Mouse (Mus musculus) heart, adult 2 months (tissue): ENCODE data around the gene Cd3d. TPM values are rescaled to one million over a fixed set of nuclear protein-coding genes. Genes with fewer than 3 reads are reported as not detected.

Experiments used
- DNase-seq, 2 experiments: peaks; one replicate each; pipeline ENCODE4 v3.0.0; 2021
- H3K27ac ChIP-seq: fragments of 200-600 bp; 2 replicates; pipeline ENCODE4 v1.8.1; 2022
- H3K27me3 ChIP-seq: fragments of 200-500 bp; 2 replicates; pipeline ENCODE4 v1.6.1; 2012; ENCODE audit warnings: mild to moderate bottlenecking, low read length, inconsistent platforms, mixed read lengths; ENCODE audit not compliant: control insufficient read depth, insufficient read depth
- H3K36me3 ChIP-seq: fragments of 200-500 bp; 2 replicates; pipeline ENCODE4 v1.6.1; 2012; ENCODE audit warnings: low read length, inconsistent platforms; ENCODE audit not compliant: control insufficient read depth, insufficient read depth
- H3K4me1 ChIP-seq: fragments of 200-500 bp; 2 replicates; pipeline ENCODE4 v1.6.1; 2011; ENCODE audit warnings: low read length; ENCODE audit not compliant: control insufficient read depth, insufficient read depth
- H3K4me3 ChIP-seq: fragments of 200-600 bp; 2 replicates; pipeline ENCODE4 v1.8.1; 2022
- H3K79me2 ChIP-seq: fragments of 200-500 bp; replicated peaks from 2 replicates; pipeline ENCODE4 v1.6.1; 2012; ENCODE audit warnings: mild to moderate bottlenecking, inconsistent platforms, low read length, moderate library complexity, mixed read lengths; ENCODE audit not compliant: control insufficient read depth, insufficient read depth
- H3K9ac ChIP-seq: fragments of 200-500 bp; 2 replicates; pipeline ENCODE4 v1.6.1; 2012; ENCODE audit warnings: low read depth, mild to moderate bottlenecking, control low read depth, inconsistent platforms, low read length, mixed read lengths
- CTCF ChIP-seq: fragments of 200-600 bp; IDR thresholded peaks from 2 replicates; pipeline ENCODE4 v1.8.1; 2022; ENCODE audit warnings: antibody characterized with exemption, mild to moderate bottlenecking, moderate library complexity
- EP300 ChIP-seq: fragments of 200-500 bp; IDR thresholded peaks from 2 replicates; pipeline ENCODE4 v1.6.1; 2011; ENCODE audit warnings: low read depth, low read length, control low read depth; ENCODE audit not compliant: insufficient read depth
- POLR2A ChIP-seq: fragments of 200-500 bp; IDR thresholded peaks from 2 replicates; pipeline ENCODE4 v1.6.1; 2011; ENCODE audit warnings: mild to moderate bottlenecking, low read depth, low read length, control low read depth; ENCODE audit not compliant: insufficient read depth
- WGBS: fragments of 180-500 bp; shearing (Covaris S2); methylation state at CpG from one replicate; pipeline ENCODE4 v1.1.7; 2018; 5-methylcytosine and 5-hydroxymethylcytosine counted together
- intact Hi-C: fragments of 180-260 bp; cut with DNase I; formaldehyde crosslinking; loops from one replicate; pipeline ENCODE4 v1.15.1; 2025
- polyA plus RNA-seq: library from polyadenylated mRNA; depleted of rRNA; stranded (reverse); fragments of >200 nt; gene quantifications from 2 replicates; pipeline ENCODE4 v1.2.3, GENCODE M21; 2012; rRNA removed
- total RNA-seq, 2 experiments: library from RNA; stranded (reverse); gene quantifications; 2 replicates each; pipeline ENCODE4 v1.2.3; 2021

Gene Cd3d
- total and polyA plus RNA-seq, 3 experiments, result 0.66 to 0.92 TPM; not detected in 1

DNA sequence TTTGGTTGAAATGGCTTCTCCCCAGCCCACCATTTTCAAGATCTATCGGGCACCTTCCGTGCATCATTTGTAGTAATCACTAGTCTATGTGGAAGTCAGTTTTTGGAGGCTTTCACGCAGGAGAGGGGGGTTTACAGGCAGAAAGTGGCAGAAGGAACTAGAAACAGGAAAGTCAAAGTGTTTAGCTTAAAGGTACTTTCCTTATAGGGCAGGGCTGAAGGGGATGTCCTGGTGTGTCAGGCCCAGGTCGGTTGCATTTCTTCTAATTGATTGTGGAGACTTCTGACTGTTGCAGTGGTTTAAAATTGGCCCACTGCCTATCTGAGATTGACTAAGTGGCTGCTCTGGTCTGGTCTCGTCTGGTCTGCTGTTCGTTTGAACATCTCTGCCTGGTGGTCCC, 48.8 kb downstream of the Cd3d start:
- H3K9ac ChIP-seq, result no peak overlapping the region
- intact Hi-C loops, result no loop called here
- no peaks in the 10 kb centered on the region for H3K79me2 ChIP-seq
- WGBS, result 49% methylated on average over 6 of the region's 6 CpGs
- no peak for DNase-seq
- no peaks in the 10 kb centered on the region for H3K36me3 ChIP-seq
- H3K4me3 ChIP-seq, result no peak overlapping the region
- H3K27ac ChIP-seq, result no peak overlapping the region
- no peaks in the 10 kb centered on the region for H3K4me1 ChIP-seq
- peaks cover 1% of the 10 kb centered on the region; the same call in 1 of the 2 replicates for H3K27me3 ChIP-seq
- TF ChIP-seq POLR2A, result no peak
- no peak for TF ChIP-seq EP300
- TF ChIP-seq CTCF, result no peak

DNA sequence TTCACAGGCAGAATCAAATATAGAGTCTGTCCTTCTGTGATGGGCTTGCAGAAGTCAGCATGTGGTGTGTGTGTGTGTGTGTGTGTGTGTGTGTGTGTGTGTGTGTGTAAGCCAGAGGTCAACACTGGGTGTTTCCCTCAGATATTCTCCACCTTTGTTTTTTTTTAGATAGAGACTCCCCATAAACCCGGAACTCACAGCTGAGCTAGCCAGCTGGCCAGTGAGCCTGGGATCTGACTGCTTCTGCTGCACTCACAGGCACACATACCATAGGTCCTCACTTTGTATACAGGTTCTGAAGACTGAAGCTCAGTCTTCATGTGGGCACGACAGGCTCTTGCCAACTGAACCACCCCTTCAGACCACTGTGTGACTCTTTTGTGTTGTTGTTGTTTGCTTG, 50.7 kb downstream of the Cd3d start:
- WGBS, result 26% methylated on average over 2 of the region's 2 CpGs
- intact Hi-C loops, result no loop called here
- no peak for TF ChIP-seq POLR2A
- no peak for TF ChIP-seq EP300
- TF ChIP-seq CTCF, result no peak
- DNase-seq, result no peak
- no peak overlapping the region for H3K9ac ChIP-seq
- H3K4me1 ChIP-seq, result no peaks in the 10 kb centered on the region
- H3K4me3 ChIP-seq, result no peak overlapping the region
- H3K36me3 ChIP-seq, result no peaks in the 10 kb centered on the region
- peaks cover 1% of the 10 kb centered on the region; the same call in 1 of the 2 replicates for H3K27me3 ChIP-seq
- H3K27ac ChIP-seq, result no peak overlapping the region
- H3K79me2 ChIP-seq, result no peaks in the 10 kb centered on the region

DNA sequence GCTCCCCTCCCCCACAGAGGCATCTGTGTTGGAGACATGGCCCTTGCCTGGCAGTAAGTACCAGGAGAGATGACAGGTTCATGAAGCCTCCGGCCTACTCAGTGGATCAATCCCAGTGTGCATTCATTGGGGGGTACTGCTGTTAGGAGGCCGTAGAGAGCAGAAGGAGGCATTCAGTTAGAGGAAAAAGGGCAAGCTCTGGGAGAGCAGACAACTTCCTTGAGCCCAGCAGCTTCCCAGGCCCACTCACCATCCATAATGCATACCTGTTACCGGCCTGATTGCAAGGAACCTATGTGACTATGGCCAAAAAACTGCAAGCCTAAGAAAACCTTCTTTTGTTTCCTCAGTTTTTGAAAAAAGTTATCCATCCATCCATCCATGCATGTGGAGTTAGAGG, 52.9 kb downstream of the Cd3d start:
- peaks cover 1% of the 10 kb centered on the region; the same call in 1 of the 2 replicates for H3K27me3 ChIP-seq
- H3K27ac ChIP-seq, result no peak overlapping the region
- intact Hi-C loops, result no loop called here
- DNase-seq, result no peak
- no peak overlapping the region for H3K4me3 ChIP-seq
- no peaks in the 10 kb centered on the region for H3K79me2 ChIP-seq
- 82% methylated on average over 3 of the region's 3 CpGs for WGBS
- no peak overlapping the region for H3K9ac ChIP-seq
- no peaks in the 10 kb centered on the region for H3K4me1 ChIP-seq
- no peak for TF ChIP-seq CTCF
- H3K36me3 ChIP-seq, result no peaks in the 10 kb centered on the region

Other genes starting within 250 kb of the Cd3d start
- 100 to 1,000 TPM; 104 to 108 TPM for gene Phldb1, start 246.6 kb upstream of the Cd3d start, total RNA-seq
- 146 and 165 TPM in 2 replicates for gene Phldb1, start 246.6 kb upstream of the Cd3d start, polyA plus RNA-seq
- 10 to 100 TPM; 78.6 to 93.9 TPM for gene Arcn1, start 213.9 kb upstream of the Cd3d start, total RNA-seq
- gene Arcn1, start 213.9 kb upstream of the Cd3d start, polyA plus RNA-seq, result 28.2 and 57.5 TPM in 2 replicates
- gene Ift46, start 213.9 kb upstream of the Cd3d start, total RNA-seq, result 10 to 100 TPM; 22.7 to 27.8 TPM
- 28.3 and 36.1 TPM in 2 replicates for gene Ift46, start 213.9 kb upstream of the Cd3d start, polyA plus RNA-seq
- gene Tmem25, start 182.5 kb upstream of the Cd3d start, total RNA-seq, result 10 to 100 TPM; 10.6 to 10.9 TPM
- gene Tmem25, start 182.5 kb upstream of the Cd3d start, polyA plus RNA-seq, result 22.5 and 27.2 TPM in 2 replicates
- gene Ttc36, start 178.7 kb upstream of the Cd3d start, total RNA-seq, result under 1 TPM; 0.96 to 0.97 TPM
- 0.53 and 1.3 TPM in 2 replicates for gene Ttc36, start 178.7 kb upstream of the Cd3d start, polyA plus RNA-seq
- 10 to 100 TPM; 25.7 to 25.9 TPM for gene Kmt2a, start 100.5 kb upstream of the Cd3d start, total RNA-seq
- 11.8 and 12.9 TPM in 2 replicates for gene Kmt2a, start 100.5 kb upstream of the Cd3d start, polyA plus RNA-seq
- gene Atp5l, start 61.0 kb upstream of the Cd3d start, total RNA-seq, result 1,000 to 10,000 TPM; 1,478 to 1,698 TPM
- gene Atp5l, start 61.0 kb upstream of the Cd3d start, polyA plus RNA-seq, result 1,092 and 1,784 TPM in 2 replicates
- 10 to 100 TPM; 36.1 to 39.6 TPM for gene Ube4a, start 16.2 kb upstream of the Cd3d start, total RNA-seq
- gene Ube4a, start 16.2 kb upstream of the Cd3d start, polyA plus RNA-seq, result 8.4 and 17.0 TPM in 2 replicates
- gene Cd3g, start 1.4 kb upstream of the Cd3d start, total RNA-seq, result under 1 TPM; 0.25 to 0.39 TPM
- gene Cd3g, start 1.4 kb upstream of the Cd3d start, polyA plus RNA-seq, result 0.64 and 1.5 TPM in 2 replicates
- gene Cd3e, start 27.8 kb downstream of the Cd3d start, total RNA-seq, result under 1 TPM; 0.21 to 0.66 TPM
- gene Cd3e, start 27.8 kb downstream of the Cd3d start, polyA plus RNA-seq, result 0.32 and 1.5 TPM in 2 replicates
- gene Mpzl2, start 58.0 kb downstream of the Cd3d start, total RNA-seq, result 1 to 10 TPM in 1 of 2 experiments, under 1 TPM in 1; 0.77 to 1.2 TPM
- 1.6 and 1.8 TPM in 2 replicates for gene Mpzl2, start 58.0 kb downstream of the Cd3d start, polyA plus RNA-seq
- gene Mpzl3, start 73.4 kb downstream of the Cd3d start, total RNA-seq, result 1 to 10 TPM; 1.4 to 1.8 TPM
- 0.82 and 1.2 TPM in 2 replicates for gene Mpzl3, start 73.4 kb downstream of the Cd3d start, polyA plus RNA-seq
- under 1 TPM; 0.20 to 0.29 TPM for gene Jaml, start 97.4 kb downstream of the Cd3d start, total RNA-seq
- 0.14 and 0.18 TPM in 2 replicates for gene Jaml, start 97.4 kb downstream of the Cd3d start, polyA plus RNA-seq
- gene Scn2b, start 136.0 kb downstream of the Cd3d start, total RNA-seq, result 1 to 10 TPM; 1.2 to 1.3 TPM
- 0.23 and 0.31 TPM in 2 replicates for gene Scn2b, start 136.0 kb downstream of the Cd3d start, polyA plus RNA-seq
- gene Scn4b, start 156.6 kb downstream of the Cd3d start, total RNA-seq, result 10 to 100 TPM; 14.2 to 16.9 TPM
- 5.1 and 8.3 TPM in 2 replicates for gene Scn4b, start 156.6 kb downstream of the Cd3d start, polyA plus RNA-seq
- gene BC049352, start 200.2 kb downstream of the Cd3d start, total RNA-seq, result not detected
- 0.09 and 0.23 TPM in 2 replicates for gene BC049352, start 200.2 kb downstream of the Cd3d start, polyA plus RNA-seq
- not detected for gene Tmprss4, start 222.3 kb downstream of the Cd3d start, total RNA-seq
- 0.82 TPM in 1 of 2 replicates, not detected in the other for gene Tmprss4, start 222.3 kb downstream of the Cd3d start, polyA plus RNA-seq